Mouse (Mus musculus) E14TG2a.4 (cell line): ENCODE data around the gene Gm19684.
A peak's percentile ranks its signal among the peaks of the same experiment; 100 is the strongest.
"Not testable (repeated sequence)": the region's sequence is repeated elsewhere in the genome, so short reads cannot be mapped to it uniquely, and the experiment has no call there.

Experiments
- H3K27me3 ChIP-seq: 2 replicates; pipeline ENCODE4 v1.6.1; 2014; ENCODE audit warnings: low read length, control low read depth; ENCODE audit not compliant: insufficient read depth
- H3K36me3 ChIP-seq: 2 replicates; pipeline ENCODE4 v1.6.1; 2014; ENCODE audit warnings: low read length, control low read depth; ENCODE audit not compliant: insufficient read depth
- H3K4me1 ChIP-seq: replicated peaks from 2 replicates; pipeline ENCODE4 v1.6.1; 2014; ENCODE audit warnings: low read depth, low read length, control low read depth
- H3K4me3 ChIP-seq: replicated peaks from 2 replicates; pipeline ENCODE4 v1.5.1; 2014; ENCODE audit warnings: mild to moderate bottlenecking, low read length
- H3K9me3 ChIP-seq: 2 replicates; pipeline ENCODE4 v1.6.1; 2014; ENCODE audit warnings: low read length, control low read depth
- CTCF ChIP-seq: conservative IDR thresholded peaks from 2 replicates; pipeline ENCODE4 v1.5.1; 2014; ENCODE audit warnings: low read length
- NANOG ChIP-seq: IDR thresholded peaks from 2 replicates; pipeline ENCODE4 v1.6.1; 2014; ENCODE audit warnings: borderline replicate concordance, low read length, mixed read lengths
- POU5F1 ChIP-seq: IDR thresholded peaks from 2 replicates; pipeline ENCODE4 v1.6.1; 2014; ENCODE audit warnings: low read length, borderline replicate concordance

Gm19684 gene

GRCm38 (mm10) chr17:36121352-36122020 is at the start of gene Gm19684:
TSS of gene Gm19684 (plus strand) at chr17:36121678.
- H3K36me3 ChIP-seq, H3K9me3 ChIP-seq, H3K4me1 ChIP-seq: not testable (repeated sequence)
- Histone ChIP-seq H3K4me3 (peak within 1 kb of the TSS; percentile 41), H3K27me3 (peaks cover 59% of the 10 kb centered on the region)

GRCm38 (mm10) chr17:36081901-36082300 is 39.6 kb upstream of the Gm19684 start:
- Histone ChIP-seq H3K4me1 (peaks cover 27% of the 10 kb centered on the region), H3K27me3 (peaks cover 78% of the 10 kb centered on the region)
- not testable (repeated sequence) for H3K4me3 ChIP-seq, H3K9me3 ChIP-seq, H3K36me3 ChIP-seq

GRCm38 (mm10) chr17:36082519-36083232 is 38.8 kb upstream of the Gm19684 start:
- H3K4me3 ChIP-seq: peak overlapping the region; percentile 83
- not testable (repeated sequence) for H3K9me3 ChIP-seq, H3K36me3 ChIP-seq
- H3K4me1 ChIP-seq: peaks cover 27% of the 10 kb centered on the region
- H3K27me3 ChIP-seq: peaks cover 81% of the 10 kb centered on the region

GRCm38 (mm10) chr17:36083266-36083869 is 38.1 kb upstream of the Gm19684 start:
- Histone ChIP-seq H3K4me3 (peak overlapping the region; percentile 83), H3K27me3 (peaks cover 77% of the 10 kb centered on the region), H3K9me3 (no peaks in the 10 kb centered on the region), H3K36me3 (no peaks in the 10 kb centered on the region), H3K4me1 (peaks cover 27% of the 10 kb centered on the region)
- no peak for TF ChIP-seq NANOG
- no peak for TF ChIP-seq POU5F1
- TF ChIP-seq CTCF: no peak

GRCm38 (mm10) chr17:36083870-36084451 is 37.5 kb upstream of the Gm19684 start:
- H3K4me3 ChIP-seq: peak overlapping the region; percentile 83
- TF ChIP-seq CTCF: no peak
- TF ChIP-seq NANOG: no peak
- TF ChIP-seq POU5F1: 0 out of 2 replicates have a peak, but pooled peaks have one; percentile 18
- peaks cover 76% of the 10 kb centered on the region for H3K27me3 ChIP-seq
- H3K9me3 ChIP-seq: no peaks in the 10 kb centered on the region
- H3K4me1 ChIP-seq: peaks cover 27% of the 10 kb centered on the region
- no peaks in the 10 kb centered on the region for H3K36me3 ChIP-seq

- Histone ChIP-seq H3K27me3 (peaks cover 58% of the 10 kb centered on the region), H3K4me1 (peaks cover 27% of the 10 kb centered on the region)
- H3K4me3 ChIP-seq, H3K36me3 ChIP-seq, H3K9me3 ChIP-seq: not testable (repeated sequence)
These were observed 35.5 kb upstream of the Gm19684 start for GRCm38 (mm10) chr17:36085976-36086375.

GRCm38 (mm10) chr17:36091933-36092332 is 29.5 kb upstream of the Gm19684 start:
- peaks cover 12% of the 10 kb centered on the region for H3K27me3 ChIP-seq
- peaks cover 19% of the 10 kb centered on the region for H3K4me1 ChIP-seq
- H3K9me3 ChIP-seq: peaks cover 19% of the 10 kb centered on the region
- not testable (repeated sequence) for H3K4me3 ChIP-seq, H3K36me3 ChIP-seq

GRCm38 (mm10) chr17:36092520-36092919 is 29.0 kb upstream of the Gm19684 start:
- peaks cover 19% of the 10 kb centered on the region for H3K4me1 ChIP-seq
- H3K36me3 ChIP-seq, H3K4me3 ChIP-seq, H3K27me3 ChIP-seq: not testable (repeated sequence)
- peaks cover 25% of the 10 kb centered on the region for H3K9me3 ChIP-seq

- TF ChIP-seq NANOG (no peak), CTCF (no peak), POU5F1 (no peak)
- Histone ChIP-seq H3K27me3 (peaks cover 5% of the 10 kb centered on the region), H3K4me3 (no peak overlapping the region), H3K4me1 (peaks cover 19% of the 10 kb centered on the region), H3K36me3 (no peaks in the 10 kb centered on the region), H3K9me3 (peaks cover 37% of the 10 kb centered on the region)
These were observed 27.5 kb upstream of the Gm19684 start for GRCm38 (mm10) chr17:36093936-36094335.
